Mouse (Mus musculus) forebrain, embryonic 15.5 days (tissue): Measurements from ENCODE around the gene Ufc1. TPM values are rescaled to one million over a fixed set of nuclear protein-coding genes. Genes with fewer than 3 reads are reported as not detected.

Experiments
- ATAC-seq: fragments of 200-750 bp; cut with Nextera tagmentation; replicated peaks from 2 replicates; pipeline ENCODE4 v1.8.0; 2017; ENCODE audit warnings: mild to moderate bottlenecking, moderate TSS enrichment, moderate library complexity
- H3K27ac ChIP-seq: fragments of 300-500 bp; sonication (generic); replicated peaks from 2 replicates; pipeline ENCODE4 v1.5.1; 2015; ENCODE audit warnings: mild to moderate bottlenecking, inconsistent platforms
- H3K27me3 ChIP-seq: fragments of 300-500 bp; sonication (generic); 2 replicates; pipeline ENCODE4 v1.6.1; 2015; ENCODE audit warnings: inconsistent platforms
- H3K36me3 ChIP-seq: fragments of 300-500 bp; sonication (generic); 2 replicates; pipeline ENCODE4 v1.6.1; 2015; ENCODE audit warnings: mild to moderate bottlenecking, inconsistent platforms
- H3K4me1 ChIP-seq: fragments of 300-500 bp; sonication (generic); 2 replicates; pipeline ENCODE4 v1.6.1; 2015; ENCODE audit warnings: inconsistent platforms
- H3K4me2 ChIP-seq: fragments of 300-500 bp; sonication (generic); replicated peaks from 2 replicates; pipeline ENCODE4 v1.6.1; 2015; ENCODE audit warnings: mild to moderate bottlenecking, inconsistent platforms
- H3K4me3 ChIP-seq: fragments of 300-500 bp; sonication (generic); 2 replicates; pipeline ENCODE4 v1.5.1; 2015; ENCODE audit warnings: mild to moderate bottlenecking, inconsistent platforms
- H3K9ac ChIP-seq: fragments of 300-500 bp; sonication (generic); replicated peaks from 2 replicates; pipeline ENCODE4 v1.6.1; 2015; ENCODE audit warnings: mild to moderate bottlenecking, inconsistent platforms
- H3K9me3 ChIP-seq: fragments of 300-500 bp; sonication (generic); 2 replicates; pipeline ENCODE4 v1.6.1; 2016; ENCODE audit warnings: inconsistent platforms
- WGBS: fragments of 180-500 bp; shearing (Covaris S2); methylation state at CpG from one replicate; pipeline ENCODE4 v1.1.7; 2015; ENCODE audit warnings: mixed read lengths; 5-methylcytosine and 5-hydroxymethylcytosine counted together
- polyA plus RNA-seq: library from polyadenylated mRNA; unstranded; fragments of >200 nt; fragmentation: Nextera tagmentation; extraction: Ambion mirVana; gene quantifications from 2 replicates; pipeline ENCODE4 v1.2.1, GENCODE M21; 2015

The Ufc1 gene
- polyA plus RNA-seq, 1 experiment from 2014 or later: 105 TPM

DNA sequence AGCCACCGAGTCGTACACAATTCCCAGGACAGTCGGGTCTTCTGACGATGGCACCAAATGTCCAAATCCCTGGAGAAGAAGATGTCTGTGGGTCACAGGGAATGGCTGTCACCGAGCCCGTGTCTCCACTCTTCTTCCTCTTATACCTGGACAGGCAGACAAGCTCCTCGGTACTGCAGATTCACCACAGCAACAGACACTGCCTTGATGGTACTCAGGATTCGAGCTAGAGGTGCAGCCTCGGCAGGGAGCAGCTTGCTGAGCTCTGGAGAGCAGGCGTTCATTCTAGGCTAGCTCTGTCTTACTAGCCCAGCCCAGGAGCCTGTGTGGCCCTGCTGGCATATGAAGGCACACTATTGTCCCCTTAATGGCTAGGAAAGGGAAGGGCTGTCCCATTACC lies 17.1 kb downstream of the Ufc1 start:
- peaks cover 61% of the 10 kb centered on the region for H3K36me3 ChIP-seq
- ATAC-seq: no peak

DNA sequence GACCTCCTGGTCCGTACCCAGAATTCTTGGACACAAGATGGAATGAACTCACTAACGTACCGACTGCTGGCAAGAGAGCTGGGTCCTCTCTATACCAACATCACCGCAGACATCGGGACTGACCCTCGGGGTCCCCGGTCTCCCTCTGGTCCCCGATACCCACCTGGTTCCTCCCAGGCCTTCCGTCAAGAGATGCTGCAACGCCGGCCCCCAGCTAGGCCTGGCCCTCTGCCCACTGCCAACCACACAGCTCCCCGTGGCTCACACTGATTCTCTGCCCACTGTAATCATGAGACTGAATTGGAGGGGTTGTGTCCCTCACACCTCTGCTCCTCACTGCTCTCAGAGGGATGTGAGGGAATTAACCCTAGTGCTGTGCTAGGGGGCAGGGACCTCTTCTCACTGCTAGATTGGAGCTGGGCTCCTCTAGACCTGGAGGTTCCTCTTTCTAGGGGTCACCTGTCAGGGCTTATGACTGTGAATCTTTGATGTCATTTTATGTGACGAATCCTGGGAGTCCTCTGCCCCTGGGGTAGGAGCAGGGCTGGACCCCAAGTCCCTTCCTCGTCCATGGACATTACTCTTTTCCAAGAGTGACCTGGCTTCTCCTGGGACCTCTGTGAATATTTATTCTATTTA lies 18.6 kb downstream of the Ufc1 start:
- no peaks in the 10 kb centered on the region for H3K27me3 ChIP-seq
- H3K27ac ChIP-seq: no peak overlapping the region
- peaks cover 30% of the 10 kb centered on the region for H3K4me1 ChIP-seq
- H3K36me3 ChIP-seq: peaks cover 60% of the 10 kb centered on the region
- no peak overlapping the region for H3K9ac ChIP-seq
- H3K4me2 ChIP-seq: no peak overlapping the region
- no peak overlapping the region for H3K4me3 ChIP-seq
- ATAC-seq: no peak
- WGBS: 91% methylated on average over 14 of the region's 14 CpGs
- H3K9me3 ChIP-seq: no peaks in the 10 kb centered on the region

More for the DNA sequence above, 17.1 kb downstream of the Ufc1 start:
- Histone ChIP-seq H3K4me2 (no peak overlapping the region), H3K9ac (no peak overlapping the region), H3K27ac (no peak overlapping the region), H3K4me1 (peaks cover 25% of the 10 kb centered on the region), H3K9me3 (no peaks in the 10 kb centered on the region), H3K27me3 (no peaks in the 10 kb centered on the region), H3K4me3 (no peak overlapping the region)
- WGBS: 89% methylated on average over 10 of the region's 10 CpGs

DNA sequence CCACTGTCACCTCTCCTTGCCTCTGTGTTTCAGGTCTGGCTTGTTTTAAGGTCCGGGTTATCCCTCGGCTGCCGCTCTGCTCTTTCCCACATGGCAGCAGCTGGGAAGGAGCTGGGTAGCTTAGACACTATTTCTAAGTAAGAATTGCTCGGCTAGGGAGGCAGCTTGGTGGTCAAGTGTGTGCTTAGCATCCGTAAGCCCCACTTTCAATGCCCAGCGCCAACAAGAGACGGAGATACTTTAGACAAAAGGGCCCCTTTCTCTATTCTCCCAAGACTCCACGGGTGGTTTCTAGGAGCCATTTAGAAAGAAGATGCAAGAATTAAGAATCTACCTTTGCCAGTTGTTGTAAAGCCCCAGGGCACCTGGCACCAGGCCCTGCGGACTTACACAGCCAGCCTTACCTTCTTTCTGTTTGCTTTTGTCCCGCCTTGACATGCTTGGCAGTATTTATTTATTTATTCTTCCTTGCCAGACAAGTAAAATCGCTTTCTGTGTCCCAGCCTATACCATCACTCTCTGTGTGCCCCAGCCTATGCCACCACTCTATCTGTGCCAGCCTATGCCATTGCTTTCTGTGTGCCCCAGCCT lies 19.6 kb downstream of the Ufc1 start:
- no peak overlapping the region for H3K27ac ChIP-seq
- H3K9me3 ChIP-seq: no peaks in the 10 kb centered on the region
- no peak overlapping the region for H3K4me2 ChIP-seq
- H3K9ac ChIP-seq: no peak overlapping the region
- no peak overlapping the region for H3K4me3 ChIP-seq
- WGBS: 68% methylated on average over 11 of the region's 11 CpGs
- peaks cover 31% of the 10 kb centered on the region for H3K4me1 ChIP-seq
- H3K36me3 ChIP-seq: peaks cover 60% of the 10 kb centered on the region
- no peak for ATAC-seq
- H3K27me3 ChIP-seq: no peaks in the 10 kb centered on the region

DNA sequence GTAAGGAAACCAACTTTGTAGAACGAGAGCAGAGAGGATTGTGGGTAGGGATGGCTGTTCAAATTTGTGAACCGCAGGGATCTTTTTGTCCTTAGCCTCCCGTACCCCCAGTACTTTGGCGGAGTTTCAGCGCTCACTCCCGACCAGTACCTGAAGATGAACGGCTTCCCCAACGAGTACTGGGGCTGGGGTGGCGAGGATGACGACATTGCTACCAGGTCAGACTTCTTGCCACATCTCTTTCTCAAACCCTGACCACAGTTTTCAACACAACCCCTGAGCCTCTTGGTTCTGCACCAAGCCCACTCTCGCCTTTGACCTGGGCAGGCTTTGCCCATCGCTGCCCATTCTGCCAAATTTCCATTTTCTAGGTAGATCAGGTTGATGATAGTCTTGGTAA lies 20.7 kb downstream of the Ufc1 start:
- peaks cover 60% of the 10 kb centered on the region for H3K36me3 ChIP-seq
- H3K9me3 ChIP-seq: no peaks in the 10 kb centered on the region
- ATAC-seq: no peak
- peaks cover 28% of the 10 kb centered on the region for H3K4me1 ChIP-seq
- H3K4me2 ChIP-seq: no peak overlapping the region
- H3K4me3 ChIP-seq: no peak overlapping the region
- H3K27ac ChIP-seq: no peak overlapping the region
- WGBS: 91% methylated on average over 12 of the region's 12 CpGs
- H3K9ac ChIP-seq: no peak overlapping the region
- H3K27me3 ChIP-seq: no peaks in the 10 kb centered on the region

DNA sequence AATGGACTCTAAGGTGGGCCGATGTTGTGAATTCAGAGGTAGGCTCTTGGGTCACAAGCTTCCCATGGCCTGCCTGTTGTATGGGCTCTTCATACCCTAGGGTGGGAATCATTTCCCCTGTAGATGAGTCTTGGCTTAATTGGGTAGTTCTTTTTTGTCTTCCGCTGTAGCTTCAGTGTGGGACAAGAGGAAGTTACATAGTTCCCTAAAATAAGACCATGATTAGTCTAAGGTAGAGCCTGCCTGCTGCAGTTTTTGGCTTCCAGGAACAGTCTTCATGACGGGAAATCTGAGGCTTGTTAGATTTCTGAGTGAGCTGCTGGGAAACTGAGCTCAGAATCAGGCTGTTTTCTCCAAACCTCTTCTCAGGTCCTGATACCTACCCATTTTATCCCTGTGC lies 22.7 kb downstream of the Ufc1 start:
- no peak for ATAC-seq
- Histone ChIP-seq H3K9me3 (no peaks in the 10 kb centered on the region), H3K4me1 (peaks cover 28% of the 10 kb centered on the region), H3K4me3 (no peak overlapping the region), H3K27ac (no peak overlapping the region), H3K27me3 (no peaks in the 10 kb centered on the region), H3K4me2 (no peak overlapping the region), H3K9ac (no peak overlapping the region), H3K36me3 (peaks cover 47% of the 10 kb centered on the region)
- 89% methylated on average over 3 of the region's 3 CpGs for WGBS

DNA sequence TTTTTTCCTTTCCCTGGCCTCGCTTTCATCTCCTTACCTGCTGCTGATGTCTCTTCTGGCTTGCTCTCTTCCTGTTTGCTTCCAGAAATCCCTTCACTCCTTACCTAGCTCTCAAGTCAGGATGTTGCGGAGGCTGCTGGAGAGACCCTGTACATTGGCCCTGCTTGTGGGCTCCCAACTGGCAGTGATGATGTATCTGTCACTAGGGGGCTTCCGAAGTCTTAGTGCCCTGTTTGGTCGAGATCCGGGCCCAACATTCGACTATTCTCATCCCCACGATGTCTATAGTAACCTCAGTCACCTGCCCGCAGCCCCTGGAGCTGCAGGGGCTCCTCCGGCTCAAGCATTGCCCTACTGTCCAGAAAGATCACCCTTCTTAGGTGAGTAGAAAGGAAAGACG lies 23.2 kb downstream of the Ufc1 start:
- H3K27me3 ChIP-seq: no peaks in the 10 kb centered on the region
- H3K4me2 ChIP-seq: no peak overlapping the region
- no peak for ATAC-seq
- no peaks in the 10 kb centered on the region for H3K9me3 ChIP-seq
- 69% methylated on average over 10 of the region's 10 CpGs for WGBS
- no peak overlapping the region for H3K4me3 ChIP-seq
- H3K9ac ChIP-seq: no peak overlapping the region
- H3K36me3 ChIP-seq: peaks cover 43% of the 10 kb centered on the region
- H3K4me1 ChIP-seq: peaks cover 28% of the 10 kb centered on the region
- H3K27ac ChIP-seq: no peak overlapping the region

DNA sequence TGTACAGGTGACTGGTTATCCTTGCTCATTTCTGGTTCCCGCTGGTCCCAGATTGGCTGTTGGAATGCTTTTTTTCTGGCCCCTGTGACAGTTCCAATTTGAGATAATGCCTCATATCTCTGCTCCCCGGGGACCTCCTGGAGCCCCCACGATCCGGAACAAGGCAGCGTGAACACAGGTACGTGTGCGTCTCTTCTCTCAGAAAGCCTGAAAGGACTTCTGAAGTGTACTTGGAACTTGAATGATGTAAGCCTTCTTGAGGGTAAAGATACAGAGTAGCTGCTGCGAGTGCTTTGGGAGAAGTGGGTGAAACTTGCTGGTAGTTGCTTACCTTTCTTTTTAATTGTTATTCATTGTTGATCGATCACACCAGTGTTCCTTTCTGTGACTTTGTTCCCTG lies 23.6 kb downstream of the Ufc1 start:
- H3K4me3 ChIP-seq: peak overlapping the region; percentile 87
- no peaks in the 10 kb centered on the region for H3K27me3 ChIP-seq
- no peak overlapping the region for H3K27ac ChIP-seq
- H3K9me3 ChIP-seq: no peaks in the 10 kb centered on the region
- H3K9ac ChIP-seq: peak overlapping the region; percentile 76
- H3K4me1 ChIP-seq: peaks cover 28% of the 10 kb centered on the region
- peak overlapping the region; percentile 89 for H3K4me2 ChIP-seq
- 56% methylated on average over 9 of the region's 9 CpGs for WGBS
- peaks cover 38% of the 10 kb centered on the region for H3K36me3 ChIP-seq
- no peak for ATAC-seq

DNA sequence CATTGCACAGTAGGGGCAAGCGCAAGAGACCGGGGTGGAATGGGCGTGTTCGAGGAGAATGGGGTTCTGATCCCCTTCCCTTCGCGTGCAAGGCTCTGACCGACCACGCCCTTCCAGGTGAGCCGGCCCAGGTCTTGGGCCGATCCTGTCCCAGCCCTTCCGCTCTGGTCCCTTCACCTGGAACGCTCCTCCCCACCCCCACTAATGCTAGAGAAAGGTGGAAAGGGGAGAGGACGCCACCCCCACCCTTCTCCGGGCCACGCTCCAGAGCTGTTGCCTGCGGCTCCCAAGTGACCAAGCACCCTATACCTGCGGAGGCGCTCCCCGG lies 24.3 kb downstream of the Ufc1 start:
- H3K4me2 ChIP-seq: peak overlapping the region; percentile 89
- ATAC-seq: peak; percentile 69
- peak overlapping the region; percentile 76 for H3K9ac ChIP-seq
- H3K36me3 ChIP-seq: peaks cover 32% of the 10 kb centered on the region
- H3K27ac ChIP-seq: peak overlapping the region; percentile 59; the same call in 1 of the 2 replicates
- H3K4me3 ChIP-seq: peak overlapping the region; percentile 87
- 1% methylated on average over 19 of the region's 19 CpGs for WGBS
- H3K4me1 ChIP-seq: peaks cover 28% of the 10 kb centered on the region
- H3K9me3 ChIP-seq: no peaks in the 10 kb centered on the region
- no peaks in the 10 kb centered on the region for H3K27me3 ChIP-seq

DNA sequence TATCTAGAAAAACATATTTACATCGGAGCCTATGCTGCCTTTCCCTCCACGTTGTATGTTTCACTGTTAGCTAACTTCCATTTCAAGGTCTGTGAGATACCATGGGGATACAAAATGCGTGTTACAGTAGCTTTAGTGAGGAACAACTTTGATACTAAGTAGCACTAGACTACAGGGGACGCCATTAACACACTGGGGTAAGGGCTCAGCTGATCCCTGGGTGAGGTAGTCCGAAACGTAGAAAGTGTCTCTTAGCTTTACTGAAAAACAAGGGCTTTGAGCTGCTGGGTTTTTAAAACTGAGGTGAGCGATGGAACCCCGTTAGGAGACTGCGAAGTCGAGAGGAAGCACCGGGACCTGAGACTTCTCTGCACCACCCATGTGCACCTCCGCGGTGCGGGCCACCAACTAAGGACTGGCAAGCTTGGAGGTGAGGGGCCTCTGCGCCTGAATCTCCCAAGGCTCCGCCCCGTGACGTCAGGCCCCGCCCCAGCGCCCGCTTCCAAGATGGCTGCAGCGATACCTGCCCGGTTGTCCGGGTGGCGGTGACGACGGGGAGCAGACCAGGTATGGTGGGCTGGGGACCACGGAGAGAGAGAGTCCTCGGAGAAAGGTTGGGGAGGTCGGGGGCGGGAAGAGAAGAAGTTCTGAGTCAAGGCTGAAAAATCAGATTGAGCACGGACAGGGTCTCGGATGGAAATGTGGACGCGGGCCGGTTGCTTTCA lies 24.8 kb downstream of the Ufc1 start, which contains the start of gene B4galt3:
Gene B4galt3 (plus strand): TSS at position 481 of the 725 bp plus-strand sequence.
- Histone ChIP-seq H3K9me3 (no peaks in the 10 kb centered on the region), H3K27ac (peak within 1 kb of the TSS; percentile 59)
- 3% methylated on average over 36 of the region's 36 CpGs for WGBS

DNA sequence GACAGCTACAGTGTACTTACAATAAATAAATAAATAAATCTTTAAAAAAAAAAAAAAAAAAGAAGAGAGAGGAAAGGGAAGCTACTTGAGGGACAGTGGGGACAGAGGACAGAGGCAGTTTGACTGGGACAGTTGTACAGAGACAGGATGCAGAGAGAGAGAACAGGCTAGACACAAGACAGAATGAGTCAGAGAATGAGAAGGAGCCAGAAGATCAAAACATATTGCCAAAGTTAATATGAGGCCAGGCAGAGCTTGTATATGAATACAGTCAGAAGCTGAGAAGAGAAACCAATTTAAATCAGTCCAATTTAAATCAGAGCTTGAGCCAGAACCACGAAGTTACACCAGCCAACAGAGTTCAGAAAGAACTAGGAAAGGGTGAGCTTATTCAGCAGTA lies 26.5 kb downstream of the Ufc1 start:
- Histone ChIP-seq H3K4me3 (no peak overlapping the region), H3K4me1 (peaks cover 34% of the 10 kb centered on the region), H3K9me3 (no peaks in the 10 kb centered on the region), H3K9ac (no peak overlapping the region), H3K4me2 (no peak overlapping the region), H3K27ac (no peak overlapping the region), H3K36me3 (peaks cover 10% of the 10 kb centered on the region), H3K27me3 (no peaks in the 10 kb centered on the region)
- ATAC-seq: no peak
- WGBS: 51% methylated on average over 1 of the region's 1 CpGs

More for the DNA sequence above, 24.8 kb downstream of the Ufc1 start, which contains the start of gene B4galt3:
- Histone ChIP-seq H3K27me3 (no peaks in the 10 kb centered on the region), H3K9ac (peak within 1 kb of the TSS; percentile 76), H3K36me3 (peaks cover 27% of the 10 kb centered on the region), H3K4me2 (peak within 1 kb of the TSS; percentile 89), H3K4me1 (peaks cover 28% of the 10 kb centered on the region), H3K4me3 (peak within 1 kb of the TSS; percentile 87)
- ATAC-seq: peak; percentile 95

DNA sequence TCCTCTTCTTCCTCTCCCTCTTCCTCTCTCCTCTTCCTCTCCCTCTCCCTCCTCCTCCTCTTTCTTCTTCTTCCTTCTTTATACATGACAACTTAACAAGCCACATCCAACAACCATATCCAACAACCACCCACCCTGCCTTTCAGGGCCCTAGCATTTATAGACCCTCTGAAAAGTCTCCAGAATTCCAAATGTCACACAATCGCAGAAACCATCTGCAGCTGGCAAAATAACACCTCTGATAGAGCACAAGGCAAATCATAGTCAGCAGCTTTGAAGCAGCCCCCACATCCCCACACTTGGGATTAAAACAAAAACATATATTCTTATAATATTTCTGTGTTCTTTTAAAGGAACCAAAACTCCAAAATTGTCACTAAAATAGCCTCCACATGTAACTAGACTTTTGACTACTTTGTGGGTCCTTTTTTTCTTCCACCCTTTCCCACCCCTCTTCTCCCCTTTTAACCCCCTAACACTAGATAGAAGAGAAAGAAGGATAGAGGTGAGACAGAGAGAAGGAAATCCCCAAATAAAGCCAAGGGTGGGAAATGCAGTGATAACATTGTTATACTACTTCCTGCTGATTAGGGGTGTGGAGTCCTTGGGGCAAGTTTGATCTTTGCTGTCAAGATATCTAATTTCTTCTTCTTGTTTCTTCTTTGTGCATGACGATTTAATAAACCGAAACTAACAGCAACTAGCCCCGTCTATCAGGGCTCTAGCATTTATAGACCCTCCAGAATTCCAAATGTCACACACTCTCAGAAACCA lies 28.7 kb downstream of the Ufc1 start:
- no peak overlapping the region for H3K27ac ChIP-seq
- H3K9ac ChIP-seq: no peak overlapping the region
- no peaks in the 10 kb centered on the region for H3K9me3 ChIP-seq
- H3K27me3 ChIP-seq: no peaks in the 10 kb centered on the region
- peaks cover 31% of the 10 kb centered on the region for H3K4me1 ChIP-seq
- ATAC-seq: no peak
- H3K4me3 ChIP-seq: no peak overlapping the region
- H3K36me3 ChIP-seq: no peaks in the 10 kb centered on the region
- 83% methylated on average over 4 of the region's 4 CpGs for WGBS
- no peak overlapping the region for H3K4me2 ChIP-seq
